Mouse (Mus musculus): Measurements from ENCODE around the gene Marveld1.

Gene Marveld1

GRCm38 (mm10) chr19:42147170-42147768 is at the start of gene Marveld1:
Gene Marveld1 (plus strand): TSS chr19:42147400.
- DNase-seq (ENCODE audit: low read depth), result peak; percentile 95

- DNase-seq (ENCODE audit: low read depth), result peak; percentile 74
These were observed 47.8 kb upstream of the Marveld1 start for GRCm38 (mm10) chr19:42099406-42099805.

- no peak for DNase-seq (ENCODE audit: low read depth)
These were observed 42.5 kb upstream of the Marveld1 start for GRCm38 (mm10) chr19:42104681-42105080.

GRCm38 (mm10) chr19:42115783-42116335 is 31.3 kb upstream of the Marveld1 start:
- no peak for DNase-seq (ENCODE audit: low read depth)

- no peak for DNase-seq (ENCODE audit: low read depth)
These were observed 29.1 kb upstream of the Marveld1 start for GRCm38 (mm10) chr19:42118142-42118541.

GRCm38 (mm10) chr19:42118596-42118995 is 28.6 kb upstream of the Marveld1 start:
- DNase-seq (ENCODE audit: low read depth), result no peak

- no peak for DNase-seq (ENCODE audit: low read depth)
These were observed 26.7 kb upstream of the Marveld1 start for GRCm38 (mm10) chr19:42120451-42120850.

GRCm38 (mm10) chr19:42124684-42125083 is 22.5 kb upstream of the Marveld1 start:
- no peak for DNase-seq (ENCODE audit: low read depth)

GRCm38 (mm10) chr19:42125501-42126218 is 21.5 kb upstream of the Marveld1 start:
- DNase-seq (ENCODE audit: low read depth), result peak; percentile 57

GRCm38 (mm10) chr19:42126219-42126605 is 21.0 kb upstream of the Marveld1 start:
- DNase-seq (ENCODE audit: low read depth), result peak; percentile 49

GRCm38 (mm10) chr19:42127024-42127423 is 20.2 kb upstream of the Marveld1 start:
- no peak for DNase-seq (ENCODE audit: low read depth)

- DNase-seq (ENCODE audit: low read depth), result no peak
These were observed 19.0 kb upstream of the Marveld1 start for GRCm38 (mm10) chr19:42128052-42128740.

GRCm38 (mm10) chr19:42128787-42129508 is 18.3 kb upstream of the Marveld1 start, which contains the start of gene Avpi1:
Gene Avpi1 (minus strand): TSS chr19:42129059.
- DNase-seq (ENCODE audit: low read depth), result peak; percentile 100

- no peak for DNase-seq (ENCODE audit: low read depth)
These were observed 17.5 kb upstream of the Marveld1 start for GRCm38 (mm10) chr19:42129509-42130293.

- no peak for DNase-seq (ENCODE audit: low read depth)
These were observed 16.9 kb upstream of the Marveld1 start for GRCm38 (mm10) chr19:42130294-42130606.

GRCm38 (mm10) chr19:42131101-42131500 is 16.1 kb upstream of the Marveld1 start:
- peak; percentile 86 for DNase-seq (ENCODE audit: low read depth)

- DNase-seq (ENCODE audit: low read depth), result no peak
These were observed 12.1 kb upstream of the Marveld1 start for GRCm38 (mm10) chr19:42135070-42135469.

- DNase-seq (ENCODE audit: low read depth), result no peak
These were observed 11.1 kb upstream of the Marveld1 start for GRCm38 (mm10) chr19:42136126-42136525.

GRCm38 (mm10) chr19:42137167-42137672 is 10.0 kb upstream of the Marveld1 start:
- no peak for DNase-seq (ENCODE audit: low read depth)

- DNase-seq (ENCODE audit: low read depth), result no peak
These were observed 8.5 kb upstream of the Marveld1 start for GRCm38 (mm10) chr19:42138517-42139285.

All from NIH3T3 (cell line).